Mouse (Mus musculus) gastrocnemius, postnatal 25 days (tissue): ENCODE results near the gene Kptn. TPM values are rescaled to one million over a fixed set of nuclear protein-coding genes. Genes with fewer than 3 reads are reported as not detected.

ENCODE experiments used
- DNase-seq: peaks from one replicate; pipeline ENCODE4 v3.0.0; 2022
- long read RNA-seq, 2 experiments: library from polyadenylated mRNA; stranded (forward); transcript quantifications; one replicate each; pipeline ENCODE4 v2.0.0; 2021
- total RNA-seq, 2 experiments: library from RNA; stranded (reverse); gene quantifications; 1 replicate in 1 of 2; 2 replicates in 1 of 2; pipeline ENCODE4 v1.2.3; 2021

The Kptn gene
- total RNA-seq, result 10 to 100 TPM; 10.7 to 11.1 TPM
- long read RNA-seq, experiment 1, transcript Kptn-201 (12 exons, 1,630 nt), result major isoform, 7 of 13 reads
- long read RNA-seq, experiment 1, partial matches to known transcripts, result 5 of 13 reads
- long read RNA-seq, experiment 1, other reads (novel, unspliced or antisense), result 1 of 13 reads
- long read RNA-seq, experiment 2, transcript Kptn-201 (12 exons, 1,630 nt), result major isoform, 10 of 13 reads
- long read RNA-seq, experiment 2, partial matches to known transcripts, result 1 of 13 reads
- long read RNA-seq, experiment 2, other reads (novel, unspliced or antisense), result 2 of 13 reads

GRCm38 (mm10) chr7:16119569-16120261 lies at the start of gene Kptn:
TSS of gene Kptn (plus strand) at chr7:16119895.
- peak; percentile 84 for DNase-seq

DNA sequence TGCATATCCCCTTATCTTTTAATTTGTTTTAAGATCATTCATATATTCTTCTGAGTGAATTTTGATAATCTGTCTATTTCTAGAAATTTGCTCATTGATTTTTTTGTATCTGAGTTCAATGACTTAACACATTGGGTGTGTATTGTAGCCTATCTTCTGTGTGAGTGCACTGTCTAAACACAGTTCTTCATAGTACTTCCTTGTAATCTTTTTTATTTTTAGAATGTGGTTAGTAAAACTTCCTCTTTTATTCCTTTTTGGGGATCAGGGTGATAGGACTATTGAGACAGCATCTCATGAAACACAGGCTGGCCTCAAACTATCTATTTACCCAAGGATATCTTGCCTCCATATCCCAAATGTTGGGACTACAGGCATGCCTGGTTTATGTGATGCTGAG lies 48.8 kb upstream of the Kptn start:
- no peak for DNase-seq

- DNase-seq, result no peak
Observed at GRCm38 (mm10) chr7:16071906-16072305, 47.8 kb upstream of the Kptn start.

DNA sequence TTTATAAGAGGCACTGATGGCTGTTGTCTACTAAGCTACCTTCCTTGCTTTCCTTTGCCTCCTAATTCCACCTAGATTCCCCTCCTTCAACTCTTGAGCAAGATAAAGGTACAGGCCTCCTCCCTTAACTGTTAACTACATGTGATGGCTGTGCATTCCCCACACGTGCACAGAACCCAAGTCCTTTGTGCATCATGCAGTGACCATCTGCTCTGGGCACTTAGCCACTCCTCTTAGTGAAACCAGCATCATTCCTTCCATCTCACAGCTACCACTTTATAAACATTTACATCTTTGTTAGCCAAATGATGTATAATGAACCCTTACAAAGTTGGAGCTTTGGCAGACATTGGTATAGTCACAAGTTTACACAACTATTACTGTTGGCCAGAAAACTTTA lies 39.7 kb upstream of the Kptn start:
- DNase-seq, result no peak

DNA sequence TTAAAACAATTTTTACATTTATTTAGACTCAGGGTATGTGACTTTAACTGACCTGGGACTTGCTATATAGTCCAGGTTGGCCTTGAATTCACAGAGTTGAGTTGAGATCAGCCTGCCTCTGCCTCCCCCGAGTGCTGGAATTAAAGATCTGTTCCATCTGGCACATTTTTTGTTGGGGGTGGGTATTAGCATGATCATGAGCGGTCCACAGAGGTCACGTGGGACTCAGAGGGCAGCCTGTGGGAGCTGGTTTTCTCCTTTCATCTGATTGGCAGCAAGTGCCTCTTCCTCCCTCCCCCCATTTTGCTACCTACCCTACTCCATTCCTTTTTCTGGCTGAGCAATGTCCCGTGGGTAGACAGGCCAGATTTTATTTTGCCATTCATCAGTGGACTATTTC lies 39.1 kb upstream of the Kptn start:
- no peak for DNase-seq

DNA sequence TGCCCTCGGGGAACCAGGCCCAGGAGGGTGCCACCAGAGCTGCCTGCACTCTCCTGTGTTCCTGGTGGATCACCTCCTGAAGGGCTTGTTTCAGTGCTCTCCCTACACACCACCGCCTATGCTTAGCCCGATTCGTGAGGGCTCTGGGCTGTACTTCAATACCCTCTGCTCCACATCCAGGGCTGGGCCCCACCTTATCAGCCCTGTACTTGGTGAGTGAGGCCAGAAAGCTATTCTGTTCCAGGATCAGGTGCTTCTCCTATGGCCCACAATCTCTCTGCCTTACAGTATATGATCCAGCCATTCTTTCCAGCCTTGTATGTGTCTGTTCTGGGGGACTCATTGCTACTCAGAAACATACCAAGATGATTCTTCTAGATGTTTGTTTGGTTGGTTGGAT lies 36.3 kb upstream of the Kptn start:
- DNase-seq, result no peak

- DNase-seq, result no peak
Observed at GRCm38 (mm10) chr7:16087587-16087986, 32.1 kb upstream of the Kptn start.

DNA sequence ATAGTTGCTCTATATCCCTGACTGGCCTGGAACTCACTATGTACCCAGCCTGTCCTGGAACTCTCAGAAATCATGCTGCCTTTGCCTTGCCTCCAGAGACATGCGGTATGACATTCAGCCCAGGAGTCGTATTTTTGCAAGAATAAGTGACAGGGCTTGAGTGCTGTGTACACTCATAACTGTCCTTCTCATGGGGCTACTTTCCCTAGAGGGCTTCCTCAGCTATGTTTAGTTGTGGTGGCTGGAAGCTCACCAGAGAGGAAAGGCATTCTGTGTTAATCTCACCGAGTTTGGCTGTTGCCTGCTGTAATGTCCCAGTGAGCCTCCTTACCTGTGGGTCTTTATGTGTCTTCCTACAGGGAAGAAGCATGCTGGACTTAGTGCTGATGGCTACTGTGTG lies 25.1 kb upstream of the Kptn start:
- no peak for DNase-seq

DNA sequence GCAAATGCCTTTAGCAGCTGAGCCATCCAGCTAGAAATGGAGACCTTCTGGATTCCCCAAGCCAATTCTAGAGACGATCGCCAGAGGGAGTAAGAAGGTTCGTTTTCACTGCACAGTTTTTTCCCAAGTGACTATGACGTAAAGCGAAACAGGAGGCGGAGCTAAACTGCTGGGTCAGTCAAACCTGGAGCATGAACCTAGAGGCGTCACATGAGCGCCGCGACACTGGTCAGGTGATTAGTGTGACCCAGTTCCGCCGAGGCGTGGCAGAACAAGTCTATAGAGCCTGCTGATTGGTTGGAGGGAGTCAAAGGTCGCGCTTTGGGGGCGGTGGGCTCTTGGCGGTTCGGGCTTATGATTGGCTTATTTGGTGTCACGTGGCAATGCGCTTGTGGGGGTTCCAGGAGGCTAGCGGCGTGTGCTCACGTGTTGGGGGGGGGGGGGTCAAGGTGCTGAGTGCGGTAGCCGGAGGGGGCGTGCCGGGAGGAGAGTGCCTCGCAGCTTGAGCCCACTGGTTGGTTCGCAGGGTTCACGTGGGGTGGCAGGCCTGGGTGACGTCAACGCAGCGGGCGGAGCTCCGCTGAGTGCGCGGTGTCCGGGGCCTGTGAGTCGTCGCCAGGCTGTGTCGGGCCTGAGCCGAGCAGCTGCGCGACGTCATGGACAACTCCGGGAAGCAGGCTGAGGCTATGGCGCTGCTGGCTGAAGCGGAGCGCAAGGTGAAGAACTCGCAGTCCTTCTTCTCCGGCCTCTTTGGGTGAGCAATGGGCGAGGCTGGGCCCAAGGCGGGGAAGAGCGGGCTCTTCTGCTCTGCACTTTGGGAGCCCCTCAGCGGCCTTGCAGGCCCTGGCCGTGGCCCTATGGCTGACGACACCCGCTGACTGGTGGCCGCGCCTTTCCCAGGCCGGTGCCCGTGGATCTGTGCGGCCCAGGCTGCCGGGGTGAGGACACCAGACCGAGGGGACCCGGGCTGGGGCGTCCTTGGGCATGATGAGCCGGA lies 21.4 kb upstream of the Kptn start, which contains the start of gene Napa:
Gene Napa, plus strand, starts transcription at position 438 of the 997 bp plus-strand sequence.
- DNase-seq, result peak; percentile 99

- DNase-seq, result no peak
Observed at GRCm38 (mm10) chr7:16099901-16100300, 19.8 kb upstream of the Kptn start.

- peak; percentile 30 for DNase-seq
Observed at GRCm38 (mm10) chr7:16101081-16101480, 18.6 kb upstream of the Kptn start.

DNA sequence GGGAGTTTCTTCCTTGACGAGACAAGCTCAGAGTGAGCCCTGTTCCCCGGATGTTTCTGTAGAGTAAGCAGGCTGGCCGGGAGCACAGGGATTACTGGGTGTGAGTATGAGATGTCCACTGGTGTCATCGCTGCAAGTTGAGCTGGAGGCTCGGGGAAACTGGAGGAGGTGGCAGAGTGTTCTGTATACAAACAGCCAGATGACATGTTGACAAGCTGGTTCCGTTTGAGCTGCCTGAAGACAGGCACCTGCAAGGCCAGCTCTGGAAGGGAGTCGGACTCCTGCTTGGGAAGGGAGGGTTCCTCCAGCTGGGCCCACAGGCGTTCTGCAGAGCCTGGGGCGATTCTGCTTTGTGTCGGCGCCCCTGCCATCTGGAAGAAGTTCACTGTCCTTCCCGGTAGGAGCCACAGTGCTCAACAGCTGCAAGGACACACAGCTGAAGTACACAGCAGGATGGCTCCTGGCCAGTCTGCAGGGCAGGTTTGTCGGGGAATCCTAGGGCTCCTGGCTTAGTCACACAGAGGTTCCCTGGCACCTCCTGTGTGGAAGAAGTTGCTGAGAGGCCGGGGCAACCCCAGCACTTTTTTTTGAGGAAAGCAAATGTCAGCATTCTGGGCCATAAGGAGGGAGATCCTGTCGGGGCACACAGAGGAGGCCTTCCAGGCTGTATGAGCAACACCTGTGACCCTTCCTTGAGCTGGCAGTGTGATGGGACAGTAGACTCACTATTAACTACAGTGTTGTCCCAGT lies 17.8 kb upstream of the Kptn start:
- peak; percentile 54 for DNase-seq

DNA sequence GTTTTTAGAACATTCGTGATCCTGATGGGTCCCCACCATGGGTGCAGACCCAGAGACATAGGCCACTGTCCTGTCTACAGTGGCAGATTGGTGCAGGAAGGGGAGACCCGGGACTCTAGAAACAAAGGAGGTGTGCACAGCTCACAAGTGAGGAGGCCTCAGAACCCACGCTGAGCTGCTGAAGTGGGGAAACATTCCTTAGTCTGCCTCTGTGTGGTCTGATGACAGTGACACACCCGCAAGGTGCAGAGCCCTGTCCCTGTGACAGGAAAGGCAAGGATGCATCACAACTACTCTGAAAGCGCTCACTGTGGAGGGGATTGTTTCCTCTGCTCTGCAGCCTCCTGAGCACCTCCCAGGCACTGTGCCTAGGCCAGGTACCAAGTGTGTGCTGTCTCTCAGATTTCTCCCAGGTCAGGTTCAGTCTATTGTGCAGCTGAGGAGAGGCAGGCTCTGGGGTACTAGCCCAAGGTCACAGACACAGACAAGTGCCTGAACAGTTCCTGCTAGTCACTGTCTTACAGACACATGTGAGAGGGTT lies 16.9 kb upstream of the Kptn start:
- no peak for DNase-seq

GRCm38 (mm10) chr7:16103760-16104159 lies 15.9 kb upstream of the Kptn start:
- DNase-seq, result no peak

GRCm38 (mm10) chr7:16104611-16105388 lies 14.9 kb upstream of the Kptn start:
- DNase-seq, result no peak

DNA sequence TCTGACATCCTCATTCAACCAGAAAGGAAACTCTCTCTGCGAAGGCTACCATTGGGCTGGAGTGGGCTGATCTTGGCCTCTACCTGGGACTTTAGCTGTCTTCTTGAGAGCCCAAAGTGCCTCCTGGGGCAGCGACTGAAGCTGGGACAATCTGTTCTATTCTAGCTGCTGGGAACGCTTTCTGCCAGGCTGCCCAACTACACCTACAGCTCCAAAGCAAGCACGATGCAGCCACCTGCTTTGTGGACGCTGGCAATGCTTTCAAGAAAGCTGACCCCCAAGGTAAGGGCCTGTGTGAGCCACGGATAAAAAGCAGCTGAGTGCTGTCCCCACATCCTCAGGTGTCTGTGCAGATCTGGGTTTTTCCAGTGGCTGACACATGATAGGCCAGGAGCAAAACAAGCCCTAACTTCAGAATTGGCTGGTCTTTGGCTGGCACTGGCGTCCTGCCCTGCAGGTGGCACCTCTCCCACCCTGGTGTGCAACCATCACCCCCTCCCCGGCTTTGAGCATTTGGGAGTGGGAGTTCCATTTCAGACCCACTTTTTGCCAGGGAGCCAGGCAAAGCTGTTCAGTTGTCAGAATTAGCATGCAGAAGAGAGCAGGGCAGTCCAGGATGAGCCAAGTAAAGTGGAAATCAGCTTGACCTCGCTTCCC lies 10.7 kb upstream of the Kptn start:
- DNase-seq, result no peak

- DNase-seq, result no peak
Observed at GRCm38 (mm10) chr7:16110158-16110557, 9.5 kb upstream of the Kptn start.

DNA sequence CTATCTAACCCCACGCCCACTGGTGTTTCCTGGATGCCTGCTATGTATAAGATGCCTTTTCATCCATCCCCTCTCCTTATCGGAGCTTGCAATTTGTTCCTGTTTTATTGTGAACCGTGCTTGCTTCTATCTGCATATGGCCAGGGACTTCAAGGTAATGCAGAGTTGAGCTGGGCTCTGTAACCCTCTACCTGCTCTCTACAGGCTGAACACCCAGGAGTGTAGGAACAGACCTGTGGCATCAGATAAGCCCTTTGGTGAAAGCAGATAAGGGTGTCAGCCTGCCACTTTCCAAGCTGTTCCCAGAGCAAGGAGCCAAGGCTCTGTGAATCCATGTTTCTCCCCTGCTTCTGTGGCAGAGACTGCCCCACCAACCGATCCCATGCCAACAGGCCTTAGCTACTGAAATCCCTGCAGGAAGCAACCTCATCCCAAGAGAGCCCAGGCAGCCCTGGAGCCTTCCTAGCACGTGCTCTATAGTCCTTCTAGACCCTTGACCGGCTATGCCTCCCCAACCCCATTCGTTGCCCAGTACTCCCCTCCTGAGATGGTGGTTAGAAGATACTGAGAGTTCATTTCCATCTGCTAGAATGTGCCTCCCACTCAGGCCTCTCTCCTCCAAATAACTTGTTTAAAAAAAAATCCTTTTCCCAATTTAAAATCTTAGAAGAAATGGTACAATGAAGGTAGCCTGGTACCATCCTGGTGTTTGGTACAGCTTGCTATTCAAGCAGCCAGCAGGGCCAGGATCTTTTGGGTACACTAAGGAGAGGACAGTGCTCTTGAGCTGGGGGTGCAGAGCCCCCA lies 8.2 kb upstream of the Kptn start:
- no peak for DNase-seq

GRCm38 (mm10) chr7:16116418-16116817 lies 3.3 kb upstream of the Kptn start:
- DNase-seq, result no peak
